Mouse (Mus musculus) liver, adult 2 months (tissue): ENCODE measurements around the gene H2al1m.

Experiments used
- CTCF ChIP-seq: fragments of 200-500 bp; IDR thresholded peaks from 2 replicates; pipeline ENCODE4 v1.5.1; 2011; ENCODE audit warnings: low read depth, low read length, control low read depth
- POLR2A ChIP-seq: fragments of 200-500 bp; IDR thresholded peaks from 2 replicates; pipeline ENCODE4 v1.6.1; 2011; ENCODE audit warnings: low read length, control low read depth; ENCODE audit not compliant: insufficient read depth; ENCODE audit errors: extremely low read depth

- no peak for TF ChIP-seq CTCF
- TF ChIP-seq POLR2A = no peak
Observed at GRCm38 (mm10) chrX:9248911-9249310, 34.7 kb upstream of the H2al1m start.
